Mouse (Mus musculus): Measurements from ENCODE around the gene Hunk. TPM values are rescaled to one million over a fixed set of nuclear protein-coding genes. Genes with fewer than 3 reads are reported as not detected.
A peak's percentile ranks its signal among the peaks of the same experiment; 100 is the strongest.

The Hunk gene
- polyA plus RNA-seq, 1 experiment: 19.4 TPM

GRCm38 (mm10) chr16:90394761-90395160 is 8.9 kb downstream of the Hunk start:
- DNase-seq (ENCODE audit: low read depth): no peak

GRCm38 (mm10) chr16:90395996-90396556 is 10.3 kb downstream of the Hunk start:
- TF ChIP-seq POLR2A (IDR thresholded peaks at IDR 0.05; ENCODE audit: borderline replicate concordance, extremely low read depth, insufficient read depth, insufficient read length, poor library complexity, severe bottlenecking): no peak
- TF ChIP-seq CTCF (IDR thresholded peaks at IDR 0.05; ENCODE audit: borderline replicate concordance, extremely low read depth, insufficient read depth, insufficient read length): no peak
- DNase-seq (ENCODE audit: low read depth): no peak

More at GRCm38 (mm10) chr16:90394761-90395160, 8.9 kb downstream of the Hunk start:
- TF ChIP-seq CTCF (IDR thresholded peaks at IDR 0.05; ENCODE audit: borderline replicate concordance, extremely low read depth, insufficient read depth, insufficient read length) (no peak), POLR2A (IDR thresholded peaks at IDR 0.05; ENCODE audit: borderline replicate concordance, extremely low read depth, insufficient read depth, insufficient read length, poor library complexity, severe bottlenecking) (no peak)

- TF ChIP-seq POLR2A (IDR thresholded peaks at IDR 0.05; ENCODE audit: borderline replicate concordance, extremely low read depth, insufficient read depth, insufficient read length, poor library complexity, severe bottlenecking) (no peak), CTCF (IDR thresholded peaks at IDR 0.05; ENCODE audit: borderline replicate concordance, extremely low read depth, insufficient read depth, insufficient read length) (no peak)
- DNase-seq (ENCODE audit: low read depth): no peak
Observed at GRCm38 (mm10) chr16:90396882-90397281, 11.1 kb downstream of the Hunk start.

GRCm38 (mm10) chr16:90400314-90400713 is 14.5 kb downstream of the Hunk start:
- TF ChIP-seq CTCF (IDR thresholded peaks at IDR 0.05; ENCODE audit: borderline replicate concordance, extremely low read depth, insufficient read depth, insufficient read length): no peak
- TF ChIP-seq POLR2A (IDR thresholded peaks at IDR 0.05; ENCODE audit: borderline replicate concordance, extremely low read depth, insufficient read depth, insufficient read length, poor library complexity, severe bottlenecking): no peak

GRCm38 (mm10) chr16:90400906-90401666 is 15.3 kb downstream of the Hunk start:
- TF ChIP-seq CTCF (IDR thresholded peaks at IDR 0.05; ENCODE audit: borderline replicate concordance, extremely low read depth, insufficient read depth, insufficient read length) (no peak), POLR2A (IDR thresholded peaks at IDR 0.05; ENCODE audit: borderline replicate concordance, extremely low read depth, insufficient read depth, insufficient read length, poor library complexity, severe bottlenecking) (no peak)
- DNase-seq (ENCODE audit: low read depth): peak; percentile 64

More at GRCm38 (mm10) chr16:90400314-90400713, 14.5 kb downstream of the Hunk start:
- peak; percentile 56 for DNase-seq (ENCODE audit: low read depth)

- TF ChIP-seq CTCF (IDR thresholded peaks at IDR 0.05; ENCODE audit: borderline replicate concordance, extremely low read depth, insufficient read depth, insufficient read length): no peak
- no peak for TF ChIP-seq POLR2A (IDR thresholded peaks at IDR 0.05; ENCODE audit: borderline replicate concordance, extremely low read depth, insufficient read depth, insufficient read length, poor library complexity, severe bottlenecking)
- DNase-seq (ENCODE audit: low read depth): no peak
Observed at GRCm38 (mm10) chr16:90402292-90402691, 16.5 kb downstream of the Hunk start.

- TF ChIP-seq POLR2A (IDR thresholded peaks at IDR 0.05; ENCODE audit: borderline replicate concordance, extremely low read depth, insufficient read depth, insufficient read length, poor library complexity, severe bottlenecking) (no peak), CTCF (IDR thresholded peaks at IDR 0.05; ENCODE audit: borderline replicate concordance, extremely low read depth, insufficient read depth, insufficient read length) (no peak)
- peak; percentile 72 for DNase-seq (ENCODE audit: low read depth)
Observed at GRCm38 (mm10) chr16:90405195-90405594, 19.4 kb downstream of the Hunk start.

GRCm38 (mm10) chr16:90405599-90405998 is 19.8 kb downstream of the Hunk start:
- no peak for DNase-seq (ENCODE audit: low read depth)
- TF ChIP-seq POLR2A (IDR thresholded peaks at IDR 0.05; ENCODE audit: borderline replicate concordance, extremely low read depth, insufficient read depth, insufficient read length, poor library complexity, severe bottlenecking) (no peak), CTCF (IDR thresholded peaks at IDR 0.05; ENCODE audit: borderline replicate concordance, extremely low read depth, insufficient read depth, insufficient read length) (no peak)

GRCm38 (mm10) chr16:90407541-90408289 is 21.9 kb downstream of the Hunk start:
- TF ChIP-seq POLR2A (IDR thresholded peaks at IDR 0.05; ENCODE audit: borderline replicate concordance, extremely low read depth, insufficient read depth, insufficient read length, poor library complexity, severe bottlenecking) (no peak), CTCF (IDR thresholded peaks at IDR 0.05; ENCODE audit: borderline replicate concordance, extremely low read depth, insufficient read depth, insufficient read length) (no peak)
- peak; percentile 78 for DNase-seq (ENCODE audit: low read depth)

GRCm38 (mm10) chr16:90412096-90413082 is 26.6 kb downstream of the Hunk start:
- no peak for DNase-seq (ENCODE audit: low read depth)
- TF ChIP-seq CTCF (IDR thresholded peaks at IDR 0.05; ENCODE audit: borderline replicate concordance, extremely low read depth, insufficient read depth, insufficient read length) (no peak), POLR2A (IDR thresholded peaks at IDR 0.05; ENCODE audit: borderline replicate concordance, extremely low read depth, insufficient read depth, insufficient read length, poor library complexity, severe bottlenecking) (no peak)

All from brain, embryonic 14.5 days (tissue).